Mouse (Mus musculus): ENCODE data around the gene Lamb1. TPM values are rescaled to one million over a fixed set of nuclear protein-coding genes. Genes with fewer than 3 reads are reported as not detected.

The Lamb1 gene
- polyA plus RNA-seq, 1 experiment from 2014 or later = 23.1 TPM

GRCm38 (mm10) chr12:31312281-31312680 lies 47.2 kb downstream of the Lamb1 start:
- Histone ChIP-seq H3K36me3 (replicated peaks) (peaks cover 39% of the 10 kb centered on the region), H3K9me3 (no peaks in the 10 kb centered on the region)
- WGBS = 97% methylated on average over 5 of the region's 5 CpGs

GRCm38 (mm10) chr12:31313136-31313535 lies 48.1 kb downstream of the Lamb1 start:
- H3K4me1 ChIP-seq = peaks cover 12% of the 10 kb centered on the region
- no peak for DNase-seq (ENCODE audit: extremely low spot score, low spot score)
- WGBS = 95% methylated on average over 4 of the region's 4 CpGs
- H3K27me3 ChIP-seq (ENCODE audit: poor library complexity, severe bottlenecking) = no peaks in the 10 kb centered on the region
- no peak overlapping the region for H3K4me3 ChIP-seq
- no peak overlapping the region for H3K27ac ChIP-seq
- H3K36me3 ChIP-seq (replicated peaks) = peaks cover 31% of the 10 kb centered on the region
- no peaks in the 10 kb centered on the region for H3K9me3 ChIP-seq

More at GRCm38 (mm10) chr12:31312281-31312680, 47.2 kb downstream of the Lamb1 start:
- no peaks in the 10 kb centered on the region for H3K27me3 ChIP-seq (ENCODE audit: poor library complexity, severe bottlenecking)
- no peak for DNase-seq (ENCODE audit: extremely low spot score, low spot score)
- peaks cover 12% of the 10 kb centered on the region for H3K4me1 ChIP-seq
- no peak overlapping the region for H3K27ac ChIP-seq
- no peak overlapping the region for H3K4me3 ChIP-seq

GRCm38 (mm10) chr12:31314310-31314709 lies 49.3 kb downstream of the Lamb1 start:
- H3K9me3 ChIP-seq = no peaks in the 10 kb centered on the region
- peaks cover 12% of the 10 kb centered on the region for H3K4me1 ChIP-seq
- DNase-seq (ENCODE audit: extremely low spot score, low spot score) = no peak
- no peaks in the 10 kb centered on the region for H3K27me3 ChIP-seq (ENCODE audit: poor library complexity, severe bottlenecking)
- peaks cover 33% of the 10 kb centered on the region for H3K36me3 ChIP-seq (replicated peaks)
- H3K27ac ChIP-seq = no peak overlapping the region
- WGBS = 91% methylated on average over 7 of the region's 7 CpGs
- H3K4me3 ChIP-seq = no peak overlapping the region

- 72% methylated on average over 6 of the region's 6 CpGs for WGBS
- Histone ChIP-seq H3K36me3 (replicated peaks) (peaks cover 31% of the 10 kb centered on the region), H3K4me1 (peaks cover 2% of the 10 kb centered on the region), H3K4me3 (no peak overlapping the region), H3K9me3 (no peaks in the 10 kb centered on the region), H3K27ac (no peak overlapping the region), H3K27me3 (ENCODE audit: poor library complexity, severe bottlenecking) (no peaks in the 10 kb centered on the region)
- no peak for DNase-seq (ENCODE audit: extremely low spot score, low spot score)
Observed at GRCm38 (mm10) chr12:31315961-31316360, 50.9 kb downstream of the Lamb1 start.

GRCm38 (mm10) chr12:31317670-31318408 lies 52.8 kb downstream of the Lamb1 start:
- DNase-seq (ENCODE audit: extremely low spot score, low spot score) = no peak
- peaks cover 32% of the 10 kb centered on the region for H3K36me3 ChIP-seq (replicated peaks)
- 90% methylated on average over 7 of the region's 7 CpGs for WGBS

GRCm38 (mm10) chr12:31318409-31318963 lies 53.5 kb downstream of the Lamb1 start:
- Histone ChIP-seq H3K4me1 (no peaks in the 10 kb centered on the region), H3K27ac (no peak overlapping the region), H3K9me3 (no peaks in the 10 kb centered on the region), H3K4me3 (no peak overlapping the region), H3K36me3 (replicated peaks) (peaks cover 30% of the 10 kb centered on the region), H3K27me3 (ENCODE audit: poor library complexity, severe bottlenecking) (no peaks in the 10 kb centered on the region)
- WGBS = 94% methylated on average over 10 of the region's 10 CpGs
- DNase-seq (ENCODE audit: extremely low spot score, low spot score) = no peak

More at GRCm38 (mm10) chr12:31317670-31318408, 52.8 kb downstream of the Lamb1 start:
- no peaks in the 10 kb centered on the region for H3K27me3 ChIP-seq (ENCODE audit: poor library complexity, severe bottlenecking)
- no peaks in the 10 kb centered on the region for H3K4me1 ChIP-seq
- H3K9me3 ChIP-seq = no peaks in the 10 kb centered on the region
- H3K4me3 ChIP-seq = no peak overlapping the region
- no peak overlapping the region for H3K27ac ChIP-seq

GRCm38 (mm10) chr12:31320817-31321216 lies 55.8 kb downstream of the Lamb1 start:
- no peak for DNase-seq (ENCODE audit: extremely low spot score, low spot score)
- WGBS = 71% methylated on average over 13 of the region's 13 CpGs
- H3K4me1 ChIP-seq = no peaks in the 10 kb centered on the region
- H3K9me3 ChIP-seq = no peaks in the 10 kb centered on the region
- peaks cover 29% of the 10 kb centered on the region for H3K36me3 ChIP-seq (replicated peaks)
- no peaks in the 10 kb centered on the region for H3K27me3 ChIP-seq (ENCODE audit: poor library complexity, severe bottlenecking)
- no peak overlapping the region for H3K27ac ChIP-seq
- no peak overlapping the region for H3K4me3 ChIP-seq

- H3K27ac ChIP-seq = no peak overlapping the region
- no peaks in the 10 kb centered on the region for H3K27me3 ChIP-seq (ENCODE audit: poor library complexity, severe bottlenecking)
- H3K4me1 ChIP-seq = no peaks in the 10 kb centered on the region
- H3K9me3 ChIP-seq = no peaks in the 10 kb centered on the region
- H3K36me3 ChIP-seq (replicated peaks) = peaks cover 35% of the 10 kb centered on the region
- H3K4me3 ChIP-seq = no peak overlapping the region
- 96% methylated on average over 1 of the region's 1 CpGs for WGBS
- DNase-seq (ENCODE audit: extremely low spot score, low spot score) = no peak
Observed at GRCm38 (mm10) chr12:31321532-31321931, 56.5 kb downstream of the Lamb1 start.

GRCm38 (mm10) chr12:31323136-31323695 lies 58.2 kb downstream of the Lamb1 start:
- WGBS = 92% methylated on average over 9 of the region's 9 CpGs
- Histone ChIP-seq H3K36me3 (replicated peaks) (peaks cover 38% of the 10 kb centered on the region), H3K27me3 (ENCODE audit: poor library complexity, severe bottlenecking) (no peaks in the 10 kb centered on the region), H3K4me1 (no peaks in the 10 kb centered on the region), H3K27ac (no peak overlapping the region), H3K9me3 (no peaks in the 10 kb centered on the region), H3K4me3 (no peak overlapping the region)
- no peak for DNase-seq (ENCODE audit: extremely low spot score, low spot score)

- Histone ChIP-seq H3K36me3 (replicated peaks) (peaks cover 63% of the 10 kb centered on the region), H3K27me3 (ENCODE audit: poor library complexity, severe bottlenecking) (no peaks in the 10 kb centered on the region), H3K27ac (no peak overlapping the region), H3K4me1 (no peaks in the 10 kb centered on the region), H3K9me3 (no peaks in the 10 kb centered on the region), H3K4me3 (no peak overlapping the region)
- WGBS = 94% methylated on average over 9 of the region's 9 CpGs
- DNase-seq (ENCODE audit: extremely low spot score, low spot score) = no peak
Observed at GRCm38 (mm10) chr12:31327139-31327538, 62.1 kb downstream of the Lamb1 start.

GRCm38 (mm10) chr12:31333261-31333660 lies 68.2 kb downstream of the Lamb1 start:
- Histone ChIP-seq H3K9me3 (no peaks in the 10 kb centered on the region), H3K27me3 (ENCODE audit: poor library complexity, severe bottlenecking) (no peaks in the 10 kb centered on the region), H3K27ac (no peak overlapping the region), H3K4me3 (no peak overlapping the region), H3K4me1 (no peaks in the 10 kb centered on the region), H3K36me3 (replicated peaks) (peaks cover 91% of the 10 kb centered on the region)
- no peak for DNase-seq (ENCODE audit: extremely low spot score, low spot score)
- 96% methylated on average over 1 of the region's 1 CpGs for WGBS

- H3K36me3 ChIP-seq (replicated peaks) = peaks cover 24% of the 10 kb centered on the region
- H3K9me3 ChIP-seq = no peaks in the 10 kb centered on the region
- DNase-seq (ENCODE audit: extremely low spot score, low spot score) = no peak
- H3K4me3 ChIP-seq = peak overlapping the region; percentile 94
- WGBS = 33% methylated on average over 15 of the region's 15 CpGs
- H3K27me3 ChIP-seq (ENCODE audit: poor library complexity, severe bottlenecking) = no peaks in the 10 kb centered on the region
- peak overlapping the region; percentile 91 for H3K27ac ChIP-seq
- H3K4me1 ChIP-seq = peaks cover 15% of the 10 kb centered on the region
Observed at GRCm38 (mm10) chr12:31350191-31350943, 85.3 kb downstream of the Lamb1 start.
